Mouse (Mus musculus) heart, adult 2 months (tissue): ENCODE measurements around the gene Has3. TPM values are rescaled to one million over a fixed set of nuclear protein-coding genes. Genes with fewer than 3 reads are reported as not detected.

ENCODE experiments used
- DNase-seq, 2 experiments: peaks; one replicate each; pipeline ENCODE4 v3.0.0; 2021
- H3K27ac ChIP-seq: fragments of 200-600 bp; 2 replicates; pipeline ENCODE4 v1.8.1; 2022
- H3K27me3 ChIP-seq: fragments of 200-500 bp; 2 replicates; pipeline ENCODE4 v1.6.1; 2012; ENCODE audit warnings: mild to moderate bottlenecking, low read length, inconsistent platforms, mixed read lengths; ENCODE audit not compliant: control insufficient read depth, insufficient read depth
- H3K36me3 ChIP-seq: fragments of 200-500 bp; 2 replicates; pipeline ENCODE4 v1.6.1; 2012; ENCODE audit warnings: low read length, inconsistent platforms; ENCODE audit not compliant: control insufficient read depth, insufficient read depth
- H3K4me1 ChIP-seq: fragments of 200-500 bp; 2 replicates; pipeline ENCODE4 v1.6.1; 2011; ENCODE audit warnings: low read length; ENCODE audit not compliant: control insufficient read depth, insufficient read depth
- H3K4me3 ChIP-seq: fragments of 200-600 bp; 2 replicates; pipeline ENCODE4 v1.8.1; 2022
- H3K79me2 ChIP-seq: fragments of 200-500 bp; replicated peaks from 2 replicates; pipeline ENCODE4 v1.6.1; 2012; ENCODE audit warnings: mild to moderate bottlenecking, inconsistent platforms, low read length, moderate library complexity, mixed read lengths; ENCODE audit not compliant: control insufficient read depth, insufficient read depth
- H3K9ac ChIP-seq: fragments of 200-500 bp; 2 replicates; pipeline ENCODE4 v1.6.1; 2012; ENCODE audit warnings: low read depth, mild to moderate bottlenecking, control low read depth, inconsistent platforms, low read length, mixed read lengths
- CTCF ChIP-seq: fragments of 200-600 bp; IDR thresholded peaks from 2 replicates; pipeline ENCODE4 v1.8.1; 2022; ENCODE audit warnings: antibody characterized with exemption, mild to moderate bottlenecking, moderate library complexity
- EP300 ChIP-seq: fragments of 200-500 bp; IDR thresholded peaks from 2 replicates; pipeline ENCODE4 v1.6.1; 2011; ENCODE audit warnings: low read depth, low read length, control low read depth; ENCODE audit not compliant: insufficient read depth
- POLR2A ChIP-seq: fragments of 200-500 bp; IDR thresholded peaks from 2 replicates; pipeline ENCODE4 v1.6.1; 2011; ENCODE audit warnings: mild to moderate bottlenecking, low read depth, low read length, control low read depth; ENCODE audit not compliant: insufficient read depth
- WGBS: fragments of 180-500 bp; shearing (Covaris S2); methylation state at CpG from one replicate; pipeline ENCODE4 v1.1.7; 2018; 5-methylcytosine and 5-hydroxymethylcytosine counted together
- intact Hi-C: fragments of 180-260 bp; cut with DNase I; formaldehyde crosslinking; loops from one replicate; pipeline ENCODE4 v1.15.1; 2025
- long read RNA-seq: library from polyadenylated mRNA; stranded (forward); transcript quantifications from one replicate; pipeline ENCODE4 v2.0.0, GENCODE M21; 2021
- polyA plus RNA-seq: library from polyadenylated mRNA; depleted of rRNA; stranded (reverse); fragments of >200 nt; gene quantifications from 2 replicates; pipeline ENCODE4 v1.2.3, GENCODE M21; 2012; rRNA removed
- total RNA-seq, 2 experiments: library from RNA; stranded (reverse); gene quantifications; 2 replicates each; pipeline ENCODE4 v1.2.3; 2021

Has3 gene
- total RNA-seq: under 1 TPM; 0.66 to 0.70 TPM
- 1.1 and 3.7 TPM in 2 replicates for polyA plus RNA-seq
- long read RNA-seq: 0 reads

GRCm38 (mm10) chr8:106870051-106870450, at the start of gene Has3:
Has3 (plus strand) TSS chr8:106870242.
- Histone ChIP-seq H3K27me3 (no peaks in the 10 kb centered on the region), H3K79me2 (no peaks in the 10 kb centered on the region), H3K4me1 (peaks cover 13% of the 10 kb centered on the region), H3K9ac (peak within 1 kb of the TSS; percentile 80), H3K36me3 (no peaks in the 10 kb centered on the region), H3K27ac (peak within 1 kb of the TSS; percentile 72), H3K4me3 (peak within 1 kb of the TSS; percentile 76)
- DNase-seq: no peak
- intact Hi-C loops: loop anchor here (2.0 to 5.0 kb wide), 3 partner anchors 31 to 153 kb away; no protein-coding TSS in a partner anchor
- WGBS: 8% methylated on average over 18 of the region's 18 CpGs
- 0 out of 2 replicates have a peak, but pooled peaks have one; percentile 3 for TF ChIP-seq EP300
- no peak for TF ChIP-seq POLR2A
- no peak for TF ChIP-seq CTCF

GRCm38 (mm10) chr8:106820553-106821515, 49.2 kb upstream of the Has3 start:
- Histone ChIP-seq H3K27ac (no peak overlapping the region), H3K27me3 (no peaks in the 10 kb centered on the region), H3K4me3 (no peak overlapping the region), H3K4me1 (peaks cover 2% of the 10 kb centered on the region), H3K36me3 (no peaks in the 10 kb centered on the region), H3K79me2 (no peaks in the 10 kb centered on the region), H3K9ac (no peak overlapping the region)
- intact Hi-C loops: no loop called here
- TF ChIP-seq EP300: no peak
- no peak for TF ChIP-seq CTCF
- TF ChIP-seq POLR2A: no peak
- no peak for DNase-seq
- 77% methylated on average over 14 of the region's 14 CpGs for WGBS

GRCm38 (mm10) chr8:106828921-106829320, 41.1 kb upstream of the Has3 start:
- no peaks in the 10 kb centered on the region for H3K36me3 ChIP-seq
- intact Hi-C loops: no loop called here
- no peaks in the 10 kb centered on the region for H3K4me1 ChIP-seq
- WGBS: 88% methylated on average over 6 of the region's 6 CpGs
- H3K4me3 ChIP-seq: no peak overlapping the region
- H3K79me2 ChIP-seq: no peaks in the 10 kb centered on the region
- H3K27me3 ChIP-seq: no peaks in the 10 kb centered on the region
- H3K9ac ChIP-seq: no peak overlapping the region
- H3K27ac ChIP-seq: no peak overlapping the region
- TF ChIP-seq EP300 (no peak), POLR2A (no peak), CTCF (no peak)
- no peak for DNase-seq

- H3K36me3 ChIP-seq: no peaks in the 10 kb centered on the region
- H3K9ac ChIP-seq: no peak overlapping the region
- no peaks in the 10 kb centered on the region for H3K4me1 ChIP-seq
- 57% methylated on average over 5 of the region's 5 CpGs for WGBS
- no peaks in the 10 kb centered on the region for H3K79me2 ChIP-seq
- DNase-seq: peak; percentile 60 to 72
- peak overlapping the region; percentile 38 for H3K27ac ChIP-seq
- intact Hi-C loops: no loop called here
- no peak overlapping the region for H3K4me3 ChIP-seq
- H3K27me3 ChIP-seq: no peaks in the 10 kb centered on the region
- 0 out of 2 replicates have a peak, but pooled peaks have one; percentile 50 for TF ChIP-seq EP300
- no peak for TF ChIP-seq POLR2A
These were observed 40.5 kb upstream of the Has3 start for GRCm38 (mm10) chr8:106829526-106830045.

DNA sequence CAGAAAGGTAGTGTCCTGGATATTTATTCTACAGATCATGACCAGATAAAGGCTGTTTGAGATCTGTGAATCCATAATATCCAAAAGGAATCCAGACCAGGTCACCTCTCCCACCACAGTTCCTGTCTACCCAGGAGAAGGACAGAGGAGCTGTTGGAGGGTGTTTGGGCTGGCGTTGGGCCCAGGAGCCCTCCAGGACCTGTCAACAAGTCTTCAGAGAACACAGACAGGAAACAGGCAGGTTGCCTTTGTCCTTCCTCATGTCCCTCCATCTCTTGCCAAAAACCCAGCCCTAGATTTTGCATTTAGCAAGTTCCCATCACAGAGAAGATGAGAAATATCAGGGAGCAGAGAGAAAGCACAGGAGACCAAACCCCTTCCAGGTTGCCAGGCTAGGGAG, 35.1 kb upstream of the Has3 start:
- H3K36me3 ChIP-seq: no peaks in the 10 kb centered on the region
- TF ChIP-seq POLR2A (no peak), CTCF (no peak), EP300 (peak; percentile 82)
- H3K4me1 ChIP-seq: peaks cover 10% of the 10 kb centered on the region
- H3K79me2 ChIP-seq: no peaks in the 10 kb centered on the region
- DNase-seq: peak; percentile 73 to 84
- no peak overlapping the region for H3K9ac ChIP-seq
- peak overlapping the region; percentile 44 for H3K27ac ChIP-seq
- intact Hi-C loops: loop anchor here (5.0 kb wide), 2 partner anchors 63 to 103 kb away; no protein-coding TSS in a partner anchor
- no peak overlapping the region for H3K4me3 ChIP-seq
- H3K27me3 ChIP-seq: no peaks in the 10 kb centered on the region
- WGBS: 18% methylated on average over 1 of the region's 1 CpGs
